Mouse (Mus musculus): ENCODE results near the gene 1500009L16Rik. TPM values are rescaled to one million over a fixed set of nuclear protein-coding genes. Genes with fewer than 3 reads are reported as not detected.

Gene 1500009L16Rik
- polyA plus RNA-seq, 1 experiment from 2014 or later = 26.0 TPM

Other genes with a start within 250 kb of the 1500009L16Rik start
- 5.2 and 7.2 TPM in 2 replicates for gene Aldh1l2, start 188.7 kb upstream of the 1500009L16Rik start, polyA plus RNA-seq (2015; fragmentation: Nextera tagmentation; extraction: Ambion mirVana)
- gene Washc4, start 179.1 kb upstream of the 1500009L16Rik start, polyA plus RNA-seq (2015; fragmentation: Nextera tagmentation; extraction: Ambion mirVana) = 41.1 and 41.2 TPM in 2 replicates
- gene Appl2, start 74.1 kb upstream of the 1500009L16Rik start, polyA plus RNA-seq (2015; fragmentation: Nextera tagmentation; extraction: Ambion mirVana) = 55.8 and 58.6 TPM in 2 replicates